Mouse (Mus musculus) limb, embryonic 15.5 days (tissue): ENCODE measurements around the gene Psma4. TPM values are rescaled to one million over a fixed set of nuclear protein-coding genes. Genes with fewer than 3 reads are reported as not detected.

Experiments used
- ATAC-seq: fragments of 200-750 bp; cut with Nextera tagmentation; 2 replicates; pipeline ENCODE4 v1.8.0; 2017; ENCODE audit warnings: low read depth, moderate TSS enrichment; ENCODE audit not compliant: insufficient number of reproducible peaks, low FRiP score, low TSS enrichment
- H3K27ac ChIP-seq: fragments of 300-500 bp; sonication (generic); 2 replicates; pipeline ENCODE4 v1.5.1; 2015; ENCODE audit warnings: moderate library complexity, mild to moderate bottlenecking, inconsistent platforms
- H3K27me3 ChIP-seq: fragments of 300-500 bp; sonication (generic); 2 replicates; pipeline ENCODE4 v1.6.1; 2015; ENCODE audit warnings: inconsistent platforms
- H3K36me3 ChIP-seq: fragments of 300-500 bp; sonication (generic); 2 replicates; pipeline ENCODE4 v1.6.1; 2015; ENCODE audit warnings: inconsistent platforms
- H3K4me1 ChIP-seq: fragments of 300-500 bp; sonication (generic); 2 replicates; pipeline ENCODE4 v1.6.1; 2015; ENCODE audit warnings: inconsistent platforms
- H3K4me2 ChIP-seq: fragments of 300-500 bp; sonication (generic); 2 replicates; pipeline ENCODE4 v1.6.1; 2015; ENCODE audit warnings: mild to moderate bottlenecking, inconsistent platforms
- H3K4me3 ChIP-seq: fragments of 300-500 bp; sonication (generic); 2 replicates; pipeline ENCODE4 v1.5.1; 2015; ENCODE audit warnings: mild to moderate bottlenecking, inconsistent platforms
- H3K9ac ChIP-seq: fragments of 300-500 bp; sonication (generic); 2 replicates; pipeline ENCODE4 v1.6.1; 2015; ENCODE audit warnings: inconsistent platforms
- H3K9me3 ChIP-seq: fragments of 300-500 bp; sonication (generic); 2 replicates; pipeline ENCODE4 v1.6.1; 2016; ENCODE audit warnings: inconsistent platforms
- WGBS: fragments of 180-500 bp; shearing (Covaris S2); methylation state at CpG from one replicate; pipeline ENCODE4 v1.1.7; 2015; 5-methylcytosine and 5-hydroxymethylcytosine counted together
- polyA plus RNA-seq: library from polyadenylated mRNA; unstranded; fragments of >200 nt; fragmentation: Nextera tagmentation; extraction: Ambion mirVana; gene quantifications from 2 replicates; pipeline ENCODE4 v1.2.1, GENCODE M21; 2015

Gene Psma4
- 289 and 291 TPM in 2 replicates for polyA plus RNA-seq

DNA sequence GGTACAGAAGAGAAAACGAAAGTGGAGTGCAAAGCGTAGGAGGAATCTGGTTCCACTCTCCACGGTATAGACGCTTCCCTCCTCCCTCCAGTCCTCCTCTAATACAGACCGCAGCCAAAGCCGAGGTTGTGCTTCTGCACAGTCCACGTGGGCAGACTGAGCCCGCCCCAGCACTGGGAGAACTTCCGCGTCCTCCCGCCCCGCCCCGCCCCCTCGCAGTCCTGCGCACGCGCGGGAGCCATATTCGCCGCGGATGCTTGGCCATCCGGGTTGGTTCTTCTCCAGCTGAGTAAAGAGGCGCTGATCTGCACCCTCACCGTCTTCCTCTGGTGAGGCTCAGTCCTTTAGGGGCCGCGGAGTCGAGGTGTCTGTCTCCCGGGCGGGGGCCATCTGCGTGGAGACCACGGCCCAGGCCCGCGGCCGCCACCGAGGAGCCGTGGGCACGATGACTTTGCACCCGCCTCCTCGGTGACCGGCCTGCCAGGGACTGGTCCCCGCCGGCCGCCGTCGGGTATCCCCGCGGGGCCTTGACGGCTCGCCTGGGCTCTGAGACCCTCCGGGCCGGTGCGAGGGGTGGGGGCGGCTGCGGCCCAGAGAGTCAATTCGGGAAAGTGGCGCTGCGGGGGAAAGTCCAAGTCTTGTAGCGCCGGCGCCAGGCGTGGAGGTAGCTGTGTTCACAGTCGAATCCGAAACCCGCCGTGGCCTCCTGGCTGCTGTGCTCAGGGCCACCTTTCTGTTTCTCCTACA, at the start of gene Psma4, which contains the start of gene AY074887:
Gene Psma4, plus strand, starts transcription at position 216 of the 747 bp plus-strand sequence.
Gene AY074887, minus strand, starts transcription at position 424 of the 747 bp plus-strand sequence.
- peak within 1 kb of the TSS; percentile 91 for H3K9ac ChIP-seq
- peak within 1 kb of the TSS; percentile 85 for H3K4me3 ChIP-seq
- peak within 1 kb of the TSS; percentile 93 for H3K27ac ChIP-seq
- ATAC-seq: peak; percentile 100
- no peaks in the 10 kb centered on the region for H3K27me3 ChIP-seq
- WGBS: under 1% methylated on average over 65 of the region's 65 CpGs
- H3K9me3 ChIP-seq: no peaks in the 10 kb centered on the region
- H3K4me1 ChIP-seq: peaks cover 14% of the 10 kb centered on the region
- peak within 1 kb of the TSS; percentile 53 for H3K4me2 ChIP-seq
- H3K36me3 ChIP-seq: peaks cover 34% of the 10 kb centered on the region

DNA sequence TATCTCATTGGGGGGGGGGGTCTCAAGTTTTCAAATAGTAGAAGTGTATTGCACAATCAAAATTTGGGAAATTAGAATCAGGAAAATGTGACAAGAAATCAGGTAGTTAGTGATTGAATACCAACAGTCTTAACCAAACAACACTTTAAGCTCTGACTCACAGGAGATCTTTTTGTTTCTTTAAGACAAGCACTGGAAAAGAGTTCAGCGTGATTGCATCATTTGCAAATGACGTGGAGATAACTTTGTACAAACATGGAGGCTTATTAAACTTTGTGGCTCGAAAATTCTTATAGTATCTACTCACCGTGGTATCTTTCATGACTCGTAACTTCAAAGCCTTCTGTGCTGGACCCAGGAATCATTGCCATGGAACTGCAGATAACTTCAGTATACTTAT, 41.1 kb upstream of the Psma4 start:
- Histone ChIP-seq H3K36me3 (peaks cover 40% of the 10 kb centered on the region), H3K4me2 (no peak overlapping the region), H3K4me3 (no peak overlapping the region), H3K27ac (no peak overlapping the region), H3K27me3 (no peaks in the 10 kb centered on the region), H3K4me1 (no peaks in the 10 kb centered on the region), H3K9ac (no peak overlapping the region), H3K9me3 (no peaks in the 10 kb centered on the region)
- 91% methylated on average over 5 of the region's 5 CpGs for WGBS
- no peak for ATAC-seq

DNA sequence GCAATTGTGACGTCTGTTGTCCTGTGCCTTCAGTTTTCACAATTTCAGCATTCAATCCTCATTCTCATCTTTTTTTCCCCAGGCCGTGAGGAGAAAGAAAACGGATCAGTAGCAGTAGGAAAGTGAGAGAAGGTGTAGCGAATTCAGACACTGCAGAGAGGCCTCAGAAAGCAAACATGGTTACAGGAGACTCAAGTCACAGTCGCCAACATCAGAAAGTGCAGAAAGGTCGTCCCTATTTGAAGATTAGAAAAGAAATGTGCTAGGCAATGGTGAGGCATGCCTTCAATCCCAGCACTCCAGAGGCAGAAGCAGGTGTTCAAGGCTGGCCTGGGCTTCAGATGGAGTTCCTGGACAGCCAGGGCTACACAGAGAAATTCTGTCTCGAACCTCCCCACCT, 35.0 kb upstream of the Psma4 start:
- Histone ChIP-seq H3K4me1 (peaks cover 10% of the 10 kb centered on the region; the same call in 1 of the 2 replicates), H3K27me3 (no peaks in the 10 kb centered on the region), H3K4me2 (no peak overlapping the region), H3K27ac (no peak overlapping the region), H3K9me3 (no peaks in the 10 kb centered on the region), H3K36me3 (peaks cover 6% of the 10 kb centered on the region; the same call in 1 of the 2 replicates), H3K4me3 (no peak overlapping the region), H3K9ac (no peak overlapping the region)
- 65% methylated on average over 7 of the region's 7 CpGs for WGBS
- no peak for ATAC-seq

- 75% methylated on average over 8 of the region's 8 CpGs for WGBS
- Histone ChIP-seq H3K4me3 (peak overlapping the region; percentile 67), H3K9ac (no peak overlapping the region), H3K27me3 (no peaks in the 10 kb centered on the region), H3K4me1 (peaks cover 10% of the 10 kb centered on the region; the same call in 1 of the 2 replicates), H3K4me2 (peak overlapping the region; percentile 86), H3K36me3 (peaks cover 7% of the 10 kb centered on the region; the same call in 1 of the 2 replicates), H3K27ac (no peak overlapping the region), H3K9me3 (no peaks in the 10 kb centered on the region)
- ATAC-seq: no peak
These were observed 34.2 kb upstream of the Psma4 start for GRCm38 (mm10) chr9:54916401-54916800.

DNA sequence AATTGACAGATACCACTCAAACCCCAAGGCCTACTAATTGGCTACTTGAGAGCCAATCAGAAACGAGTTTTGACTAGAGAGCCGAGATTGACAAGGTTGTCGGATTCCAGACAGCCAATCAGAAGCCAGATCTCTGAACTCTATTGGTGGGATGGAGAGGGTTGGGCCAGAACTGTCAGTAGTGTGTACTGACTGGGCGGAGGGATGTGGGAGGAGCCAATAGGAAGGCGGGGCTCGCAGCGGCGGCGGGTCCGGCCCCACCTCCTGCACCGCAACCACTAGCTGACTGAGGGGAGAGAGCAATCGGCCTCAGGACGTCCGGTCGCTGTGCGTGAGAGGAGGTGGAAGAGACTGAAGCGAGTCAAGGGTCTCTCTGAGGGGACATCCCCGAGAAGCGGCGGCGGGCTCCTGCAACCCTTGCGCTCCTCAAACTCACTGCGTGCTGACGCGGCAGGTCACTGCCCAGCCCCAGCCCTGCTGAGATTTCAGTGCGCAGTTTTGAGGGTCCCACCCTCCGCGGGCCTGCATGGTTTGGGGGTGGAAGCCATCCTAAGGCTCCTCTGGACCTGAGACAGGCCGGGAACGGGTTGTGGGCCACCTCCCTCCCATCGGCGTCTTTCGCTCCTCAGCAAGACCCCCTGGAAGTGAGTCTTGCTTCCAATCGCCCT, 33.4 kb upstream of the Psma4 start, which contains the start of gene Hykk:
Gene Hykk, plus strand, starts transcription at position 274 of the 668 bp plus-strand sequence.
- Histone ChIP-seq H3K27me3 (no peaks in the 10 kb centered on the region), H3K4me1 (peaks cover 10% of the 10 kb centered on the region; the same call in 1 of the 2 replicates), H3K36me3 (peaks cover 6% of the 10 kb centered on the region; the same call in 1 of the 2 replicates), H3K9ac (peak within 1 kb of the TSS; percentile 58), H3K27ac (peak within 1 kb of the TSS; percentile 80), H3K9me3 (no peaks in the 10 kb centered on the region), H3K4me3 (peak within 1 kb of the TSS; percentile 67), H3K4me2 (peak within 1 kb of the TSS; percentile 86)
- ATAC-seq: peak; percentile 99
- under 1% methylated on average over 34 of the region's 34 CpGs for WGBS

GRCm38 (mm10) chr9:54918191-54918590, 32.4 kb upstream of the Psma4 start:
- Histone ChIP-seq H3K9ac (no peak overlapping the region), H3K4me3 (no peak overlapping the region), H3K9me3 (no peaks in the 10 kb centered on the region), H3K4me2 (0 out of 2 replicates have a peak overlapping the region, but pooled peaks have one; percentile 86), H3K36me3 (peaks cover 13% of the 10 kb centered on the region), H3K4me1 (peaks cover 10% of the 10 kb centered on the region; the same call in 1 of the 2 replicates), H3K27me3 (no peaks in the 10 kb centered on the region), H3K27ac (no peak overlapping the region)
- no peak for ATAC-seq
- 63% methylated on average over 2 of the region's 2 CpGs for WGBS

- Histone ChIP-seq H3K9me3 (no peaks in the 10 kb centered on the region), H3K27me3 (no peaks in the 10 kb centered on the region), H3K9ac (no peak overlapping the region), H3K4me3 (no peak overlapping the region), H3K4me2 (no peak overlapping the region), H3K4me1 (peaks cover 10% of the 10 kb centered on the region; the same call in 1 of the 2 replicates), H3K27ac (no peak overlapping the region), H3K36me3 (peaks cover 13% of the 10 kb centered on the region)
- ATAC-seq: no peak
- WGBS: 89% methylated on average over 5 of the region's 5 CpGs
These were observed 31.8 kb upstream of the Psma4 start for GRCm38 (mm10) chr9:54918781-54919180.

DNA sequence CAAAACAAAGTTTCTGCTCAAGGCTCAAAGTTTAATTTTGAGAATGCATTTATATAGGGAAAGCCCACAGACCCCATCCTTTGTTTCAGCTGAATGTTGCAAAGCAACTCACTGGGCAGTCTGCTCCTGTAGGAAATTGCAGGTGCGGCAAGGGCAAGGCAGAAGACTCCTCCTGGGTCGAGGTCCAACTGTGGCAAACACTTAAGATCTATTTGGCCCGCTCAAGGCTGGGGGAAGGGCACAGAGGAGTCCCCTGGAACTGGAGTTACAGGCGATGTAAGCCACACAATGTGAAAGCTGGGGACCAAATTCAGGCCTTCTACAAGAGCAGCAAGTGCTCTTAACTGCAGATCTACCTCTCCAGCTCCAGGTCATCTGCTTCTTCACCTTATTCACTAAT, 30.6 kb upstream of the Psma4 start:
- H3K9me3 ChIP-seq: no peaks in the 10 kb centered on the region
- no peaks in the 10 kb centered on the region for H3K27me3 ChIP-seq
- H3K36me3 ChIP-seq: peaks cover 13% of the 10 kb centered on the region
- no peak overlapping the region for H3K27ac ChIP-seq
- no peak overlapping the region for H3K4me3 ChIP-seq
- 54% methylated on average over 4 of the region's 4 CpGs for WGBS
- H3K4me1 ChIP-seq: peaks cover 10% of the 10 kb centered on the region; the same call in 1 of the 2 replicates
- H3K4me2 ChIP-seq: no peak overlapping the region
- no peak for ATAC-seq
- H3K9ac ChIP-seq: no peak overlapping the region

GRCm38 (mm10) chr9:54930741-54931140, 19.8 kb upstream of the Psma4 start:
- ATAC-seq: no peak
- Histone ChIP-seq H3K27me3 (no peaks in the 10 kb centered on the region), H3K36me3 (no peaks in the 10 kb centered on the region), H3K9me3 (no peaks in the 10 kb centered on the region), H3K27ac (no peak overlapping the region), H3K4me1 (no peaks in the 10 kb centered on the region), H3K4me3 (no peak overlapping the region), H3K9ac (no peak overlapping the region), H3K4me2 (no peak overlapping the region)
- WGBS: 84% methylated on average over 1 of the region's 1 CpGs

DNA sequence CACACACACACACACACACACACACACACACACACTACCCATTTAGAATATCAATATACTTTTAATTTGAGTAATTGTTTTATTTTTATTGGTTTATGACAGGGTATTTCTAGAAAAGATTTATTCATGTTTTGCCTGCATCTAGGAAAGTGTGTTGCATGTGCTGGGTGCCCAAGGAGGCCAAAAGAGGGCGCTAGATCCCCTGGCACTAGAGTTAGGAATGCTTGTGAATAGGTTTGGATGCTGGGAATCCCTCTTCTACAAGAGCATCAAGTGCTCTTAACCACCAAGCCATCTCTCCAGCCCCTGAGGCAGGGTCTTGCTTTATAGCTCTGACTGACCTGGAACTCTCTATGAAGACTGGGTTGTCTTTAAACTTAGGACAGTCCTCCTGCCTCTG, 18.8 kb upstream of the Psma4 start:
- H3K36me3 ChIP-seq: no peaks in the 10 kb centered on the region
- no peak for ATAC-seq
- H3K4me3 ChIP-seq: no peak overlapping the region
- no peaks in the 10 kb centered on the region for H3K27me3 ChIP-seq
- H3K27ac ChIP-seq: no peak overlapping the region
- 6% methylated on average over 1 of the region's 1 CpGs for WGBS
- H3K9ac ChIP-seq: no peak overlapping the region
- H3K9me3 ChIP-seq: no peaks in the 10 kb centered on the region
- no peaks in the 10 kb centered on the region for H3K4me1 ChIP-seq
- no peak overlapping the region for H3K4me2 ChIP-seq

GRCm38 (mm10) chr9:54932379-54932778, 18.2 kb upstream of the Psma4 start:
- H3K4me3 ChIP-seq: no peak overlapping the region
- no peak overlapping the region for H3K4me2 ChIP-seq
- H3K27me3 ChIP-seq: no peaks in the 10 kb centered on the region
- no peaks in the 10 kb centered on the region for H3K9me3 ChIP-seq
- no peak for ATAC-seq
- H3K27ac ChIP-seq: no peak overlapping the region
- no peaks in the 10 kb centered on the region for H3K36me3 ChIP-seq
- 62% methylated on average over 2 of the region's 2 CpGs for WGBS
- H3K4me1 ChIP-seq: no peaks in the 10 kb centered on the region
- no peak overlapping the region for H3K9ac ChIP-seq

DNA sequence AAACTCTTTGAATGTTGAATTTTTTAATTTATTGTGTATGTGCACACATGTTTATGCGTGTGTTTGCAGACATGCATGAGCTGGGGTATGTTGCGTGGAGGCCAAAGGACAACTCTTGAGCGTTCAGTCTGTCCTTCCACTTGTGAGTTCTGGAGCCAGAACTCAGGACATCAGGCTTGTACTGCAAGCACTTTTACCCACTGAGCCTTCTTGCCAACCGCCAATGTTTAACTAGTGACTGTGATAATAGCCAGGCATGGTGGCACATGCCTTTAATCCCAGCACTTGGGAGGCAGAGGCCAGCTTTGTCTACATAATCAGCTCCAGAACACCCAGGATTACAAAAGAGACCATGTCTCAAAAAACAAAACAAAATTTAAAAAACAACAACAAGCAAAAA, 8.5 kb upstream of the Psma4 start:
- H3K4me2 ChIP-seq: no peak overlapping the region
- no peak overlapping the region for H3K4me3 ChIP-seq
- H3K36me3 ChIP-seq: 0 out of 2 replicates have a peak, but pooled peaks cover 4% of the 10 kb centered on the region
- no peak overlapping the region for H3K27ac ChIP-seq
- H3K4me1 ChIP-seq: no peaks in the 10 kb centered on the region
- no peaks in the 10 kb centered on the region for H3K9me3 ChIP-seq
- H3K9ac ChIP-seq: no peak overlapping the region
- no peak for ATAC-seq
- 85% methylated on average over 4 of the region's 4 CpGs for WGBS
- no peaks in the 10 kb centered on the region for H3K27me3 ChIP-seq
